Mouse (Mus musculus): Measurements from ENCODE around the gene Tmem11.

- TF ChIP-seq CTCF (IDR thresholded peaks at IDR 0.05; ENCODE audit: low read depth, low read length) (no peak), POLR2A (IDR thresholded peaks at IDR 0.05; ENCODE audit: extremely low read depth, insufficient read depth, low read length) (no peak)
Measured at GRCm38 (mm10) chr11:60864916-60865315, 14.2 kb downstream of the Tmem11 start.

Data from liver, adult 2 months (tissue).